Mouse (Mus musculus) forebrain, embryonic 14.5 days (tissue): Measurements from ENCODE around the gene Rreb1. TPM values are rescaled to one million over a fixed set of nuclear protein-coding genes. Genes with fewer than 3 reads are reported as not detected.

ENCODE experiments used
- ATAC-seq: fragments of 200-750 bp; cut with Nextera tagmentation; 2 replicates; pipeline ENCODE4 v1.8.0; 2017; ENCODE audit warnings: mild to moderate bottlenecking, moderate library complexity
- DNase-seq: peaks from one replicate; pipeline ENCODE4 v3.0.0-alpha.2; 2015; ENCODE audit warnings: low spot score
- H3K27ac ChIP-seq: fragments of 300-500 bp; sonication (generic); 2 replicates; pipeline ENCODE4 v1.5.1; 2014; ENCODE audit warnings: low read depth, mild to moderate bottlenecking, control low read depth, low read length, moderate library complexity
- H3K27me3 ChIP-seq: fragments of 300-500 bp; sonication (generic); replicated peaks from 2 replicates; pipeline ENCODE4 v1.6.1; 2014; ENCODE audit warnings: low read length, control low read depth, mixed read lengths; ENCODE audit not compliant: control insufficient read depth, insufficient read depth
- H3K36me3 ChIP-seq: fragments of 300-500 bp; sonication (generic); 2 replicates; pipeline ENCODE4 v1.6.1; 2014; ENCODE audit warnings: low read length, control low read depth; ENCODE audit not compliant: control insufficient read depth, insufficient read depth
- H3K4me1 ChIP-seq: fragments of 300-500 bp; sonication (generic); 2 replicates; pipeline ENCODE4 v1.6.1; 2014; ENCODE audit warnings: antibody characterized with exemption, low read length, control low read depth; ENCODE audit not compliant: control insufficient read depth, insufficient read depth
- H3K4me2 ChIP-seq: fragments of 300-500 bp; sonication (generic); 2 replicates; pipeline ENCODE4 v1.6.1; 2014; ENCODE audit warnings: mild to moderate bottlenecking, control low read depth, low read length
- H3K4me3 ChIP-seq: fragments of 300-500 bp; sonication (generic); 2 replicates; pipeline ENCODE4 v1.5.1; 2014; ENCODE audit warnings: low read depth, low read length, control low read depth
- H3K9ac ChIP-seq: fragments of 300-500 bp; sonication (generic); 2 replicates; pipeline ENCODE4 v1.6.1; 2014; ENCODE audit warnings: mild to moderate bottlenecking, low read length, control low read depth, moderate library complexity
- H3K9me3 ChIP-seq: fragments of 300-500 bp; sonication (generic); replicated peaks from 2 replicates; pipeline ENCODE4 v1.6.1; 2016; ENCODE audit warnings: low read length, control low read depth, mixed read lengths; ENCODE audit not compliant: control insufficient read depth
- WGBS: fragments of 180-500 bp; shearing (Covaris S2); extraction: QIAGEN DNeasy Blood & Tissue Kit; methylation state at CpG from one replicate; pipeline ENCODE4 v1.1.7; 2014; 5-methylcytosine and 5-hydroxymethylcytosine counted together
- polyA plus RNA-seq: library from polyadenylated mRNA; unstranded; fragments of >200 nt; fragmentation: Nextera tagmentation; extraction: Ambion mirVana; gene quantifications from 2 replicates; pipeline ENCODE4 v1.2.1, GENCODE M21; 2014

Gene Rreb1
- polyA plus RNA-seq, 1 experiment from 2014 or later: 1.5 TPM

GRCm38 (mm10) chr13:37751154-37751950 lies 26.8 kb upstream of the Rreb1 start:
- Histone ChIP-seq H3K9ac (no peak overlapping the region), H3K9me3 (no peaks in the 10 kb centered on the region), H3K4me3 (no peak overlapping the region), H3K4me1 (0 out of 2 replicates have a peak, but pooled peaks cover 3% of the 10 kb centered on the region), H3K36me3 (no peaks in the 10 kb centered on the region), H3K4me2 (no peak overlapping the region), H3K27ac (no peak overlapping the region), H3K27me3 (no peaks in the 10 kb centered on the region)
- WGBS: 59% methylated on average over 9 of the region's 9 CpGs
- ATAC-seq (no peak), DNase-seq (no peak)

GRCm38 (mm10) chr13:37759341-37760012 lies 18.7 kb upstream of the Rreb1 start:
- Histone ChIP-seq H3K27ac (no peak overlapping the region), H3K4me1 (peaks cover 8% of the 10 kb centered on the region; the same call in 1 of the 2 replicates), H3K36me3 (no peaks in the 10 kb centered on the region), H3K9ac (no peak overlapping the region), H3K27me3 (peaks cover 62% of the 10 kb centered on the region), H3K4me3 (no peak overlapping the region), H3K4me2 (no peak overlapping the region), H3K9me3 (no peaks in the 10 kb centered on the region)
- no peak for DNase-seq
- ATAC-seq: no peak
- 82% methylated on average over 10 of the region's 10 CpGs for WGBS

- Histone ChIP-seq H3K9ac (no peak overlapping the region), H3K4me2 (no peak overlapping the region), H3K36me3 (no peaks in the 10 kb centered on the region), H3K27ac (no peak overlapping the region), H3K27me3 (peaks cover 62% of the 10 kb centered on the region), H3K4me1 (peaks cover 8% of the 10 kb centered on the region; the same call in 1 of the 2 replicates), H3K4me3 (no peak overlapping the region), H3K9me3 (no peaks in the 10 kb centered on the region)
- ATAC-seq (no peak), DNase-seq (no peak)
- WGBS: 15% methylated on average over 3 of the region's 3 CpGs
These were observed 18.2 kb upstream of the Rreb1 start for GRCm38 (mm10) chr13:37760013-37760342.

DNA sequence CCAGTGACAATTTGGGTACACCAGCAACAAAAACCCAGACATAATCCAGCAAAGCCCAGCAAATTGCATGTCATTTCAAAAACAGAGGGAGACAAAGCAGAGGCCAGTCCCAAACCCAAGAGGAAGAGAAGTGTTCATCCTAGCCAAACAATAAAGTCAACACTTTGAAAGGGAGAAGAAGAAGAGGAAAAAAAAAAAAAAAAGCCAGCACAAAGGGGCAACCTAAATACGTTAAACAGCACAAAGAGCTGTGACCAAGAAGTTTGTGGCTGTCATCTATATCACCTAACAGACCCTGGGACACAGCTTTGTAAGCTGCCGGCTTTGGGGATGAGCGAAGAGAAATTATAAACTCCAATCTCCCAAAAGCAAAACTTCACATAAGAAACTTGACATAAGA lies 17.8 kb upstream of the Rreb1 start:
- 44% methylated on average over 3 of the region's 3 CpGs for WGBS
- no peak overlapping the region for H3K4me2 ChIP-seq
- ATAC-seq (no peak), DNase-seq (no peak)
- H3K36me3 ChIP-seq: no peaks in the 10 kb centered on the region
- H3K9ac ChIP-seq: no peak overlapping the region
- no peaks in the 10 kb centered on the region for H3K9me3 ChIP-seq
- peaks cover 8% of the 10 kb centered on the region; the same call in 1 of the 2 replicates for H3K4me1 ChIP-seq
- H3K27me3 ChIP-seq: peaks cover 66% of the 10 kb centered on the region
- H3K4me3 ChIP-seq: no peak overlapping the region
- H3K27ac ChIP-seq: no peak overlapping the region

GRCm38 (mm10) chr13:37760957-37761941 lies 17.0 kb upstream of the Rreb1 start:
- peak overlapping the region; percentile 22 for H3K9ac ChIP-seq
- peaks cover 67% of the 10 kb centered on the region for H3K27me3 ChIP-seq
- peak; percentile 88 for DNase-seq
- peak; percentile 87 for ATAC-seq
- H3K27ac ChIP-seq: no peak overlapping the region
- 11% methylated on average over 23 of the region's 23 CpGs for WGBS
- no peak overlapping the region for H3K4me3 ChIP-seq
- peaks cover 8% of the 10 kb centered on the region; the same call in 1 of the 2 replicates for H3K4me1 ChIP-seq
- no peaks in the 10 kb centered on the region for H3K36me3 ChIP-seq
- H3K4me2 ChIP-seq: peak overlapping the region; percentile 26; the same call in 1 of the 2 replicates
- no peaks in the 10 kb centered on the region for H3K9me3 ChIP-seq

GRCm38 (mm10) chr13:37763800-37764407 lies 14.3 kb upstream of the Rreb1 start:
- peaks cover 47% of the 10 kb centered on the region for H3K27me3 ChIP-seq
- ATAC-seq (no peak), DNase-seq (peak; percentile 16)
- no peaks in the 10 kb centered on the region for H3K36me3 ChIP-seq
- no peak overlapping the region for H3K4me3 ChIP-seq
- H3K4me1 ChIP-seq: peaks cover 8% of the 10 kb centered on the region; the same call in 1 of the 2 replicates
- H3K9ac ChIP-seq: no peak overlapping the region
- WGBS: 65% methylated on average over 9 of the region's 9 CpGs
- H3K27ac ChIP-seq: no peak overlapping the region
- H3K9me3 ChIP-seq: no peaks in the 10 kb centered on the region
- H3K4me2 ChIP-seq: no peak overlapping the region

DNA sequence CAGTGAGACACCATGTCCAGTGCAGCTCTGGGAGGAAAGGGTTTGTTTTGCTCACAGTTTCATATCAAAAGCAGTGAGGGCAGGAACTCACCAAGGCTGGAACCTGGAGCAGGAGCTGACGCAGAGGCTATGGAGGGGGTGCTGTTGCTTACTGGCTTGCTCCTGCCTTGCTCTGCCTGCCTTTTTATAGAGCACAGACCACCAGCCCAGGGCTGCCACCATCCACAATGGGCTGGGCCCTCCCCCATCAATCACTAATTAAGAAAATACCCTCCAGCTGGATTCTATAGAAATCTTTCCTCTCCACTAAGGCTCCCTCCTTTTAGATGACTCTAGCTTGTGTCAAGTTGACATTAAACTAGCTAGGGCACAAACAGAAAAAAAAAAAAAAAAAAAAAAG lies 8.4 kb upstream of the Rreb1 start:
- ATAC-seq (no peak; the same call in 1 of the 2 replicates), DNase-seq (peak; percentile 36)
- H3K4me3 ChIP-seq: no peak overlapping the region
- no peak overlapping the region for H3K27ac ChIP-seq
- 4% methylated on average over 1 of the region's 1 CpGs for WGBS
- no peaks in the 10 kb centered on the region for H3K4me1 ChIP-seq
- H3K9ac ChIP-seq: no peak overlapping the region
- peaks cover 9% of the 10 kb centered on the region; the same call in 1 of the 2 replicates for H3K27me3 ChIP-seq
- H3K36me3 ChIP-seq: no peaks in the 10 kb centered on the region
- H3K9me3 ChIP-seq: no peaks in the 10 kb centered on the region
- H3K4me2 ChIP-seq: no peak overlapping the region

DNA sequence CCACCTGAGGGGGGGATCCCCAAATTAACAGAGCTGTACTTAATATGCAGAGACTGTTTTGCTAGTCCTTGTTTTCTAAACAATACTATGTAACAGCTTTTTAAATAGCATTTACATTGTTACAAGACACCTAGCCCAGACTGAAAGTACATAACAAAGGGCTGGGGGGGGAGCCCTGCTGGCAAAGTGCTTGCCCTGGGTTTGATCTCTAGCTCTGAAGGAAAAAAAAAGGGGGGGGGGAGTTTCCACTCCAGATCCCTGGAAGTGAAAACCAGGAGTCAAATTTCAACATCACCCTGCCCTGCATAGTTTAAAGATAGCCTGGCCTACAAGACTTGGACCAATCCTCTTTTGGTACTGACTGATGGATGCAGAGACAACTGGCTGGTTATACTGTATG lies 4.7 kb upstream of the Rreb1 start:
- peaks cover 23% of the 10 kb centered on the region for H3K27me3 ChIP-seq
- no peaks in the 10 kb centered on the region for H3K36me3 ChIP-seq
- ATAC-seq (no peak), DNase-seq (no peak)
- no peak overlapping the region for H3K4me3 ChIP-seq
- H3K9ac ChIP-seq: no peak overlapping the region
- H3K9me3 ChIP-seq: no peaks in the 10 kb centered on the region
- no peak overlapping the region for H3K27ac ChIP-seq
- 0 out of 2 replicates have a peak, but pooled peaks cover 2% of the 10 kb centered on the region for H3K4me1 ChIP-seq
- H3K4me2 ChIP-seq: no peak overlapping the region
